Mouse (Mus musculus) liver, adult 2 months (tissue): ENCODE results near the gene Casc3.

Experiments
- CTCF ChIP-seq: fragments of 200-500 bp; IDR thresholded peaks from 2 replicates; pipeline ENCODE4 v1.5.1; 2011; ENCODE audit warnings: low read depth, low read length, control low read depth
- POLR2A ChIP-seq: fragments of 200-500 bp; IDR thresholded peaks from 2 replicates; pipeline ENCODE4 v1.6.1; 2011; ENCODE audit warnings: low read length, control low read depth; ENCODE audit not compliant: insufficient read depth; ENCODE audit errors: extremely low read depth

- TF ChIP-seq CTCF = no peak
- no peak for TF ChIP-seq POLR2A
Observed at GRCm38 (mm10) chr11:98872040-98872439, 67.3 kb downstream of the Casc3 start.
